Mouse (Mus musculus) testis, adult 2 months (tissue): Measurements from ENCODE around the gene Trappc12.

Experiments used
- CTCF ChIP-seq: fragments of 200-500 bp; IDR thresholded peaks from 2 replicates; pipeline ENCODE4 v1.5.1; 2012; ENCODE audit warnings: low read depth, mild to moderate bottlenecking, inconsistent platforms, low read length, moderate library complexity; ENCODE audit not compliant: control insufficient read depth, insufficient read depth, insufficient replicate concordance
- POLR2A ChIP-seq: fragments of 200-500 bp; IDR thresholded peaks from 2 replicates; pipeline ENCODE4 v1.6.1; 2012; ENCODE audit warnings: low read depth, mild to moderate bottlenecking, inconsistent platforms, low read length, moderate library complexity; ENCODE audit not compliant: control insufficient read depth

- TF ChIP-seq CTCF (no peak), POLR2A (no peak)
These were observed 6.9 kb downstream of the Trappc12 start for GRCm38 (mm10) chr12:28743328-28743727.
